Mouse (Mus musculus) MEL (cell line): Measurements from ENCODE around the gene Cys1. TPM values are rescaled to one million over a fixed set of nuclear protein-coding genes. Genes with fewer than 3 reads are reported as not detected.

Experiments
- DNase-seq: peaks from one replicate; pipeline ENCODE4 v3.0.0; 2011; ENCODE audit warnings: low read depth, low spot score
- H3K27ac ChIP-seq: 2 replicates; pipeline ENCODE4 v1.5.1; 2012; ENCODE audit warnings: low read depth, mild to moderate bottlenecking, control low read depth, low read length, moderate library complexity; ENCODE audit not compliant: control insufficient read depth
- H3K27me3 ChIP-seq, 2 experiments: fragments of 150-350 bp in 1 of 2; sonication (generic) in 1 of 2; 2 replicates each; pipeline ENCODE4 v1.6.1; 2012; ENCODE audit warnings: low read length in 2 of 2, mild to moderate bottlenecking in 2 of 2, improper control_type of control experiment in 1 of 2, moderate library complexity in 1 of 2; ENCODE audit not compliant: insufficient read depth in 2 of 2, control insufficient read depth in 1 of 2
- H3K36me3 ChIP-seq, 2 experiments: 2 replicates each; pipeline ENCODE4 v1.6.1; 2012 to 2014; ENCODE audit warnings: low read length in 2 of 2, improper control_type of control experiment in 1 of 2, inconsistent platforms in 1 of 2, mild to moderate bottlenecking in 1 of 2; ENCODE audit not compliant: insufficient read depth in 2 of 2, control insufficient read depth in 1 of 2
- H3K4me1 ChIP-seq, 2 experiments: fragments of 150-350 bp in 1 of 2; sonication (generic) in 1 of 2; 2 replicates each; pipeline ENCODE4 v1.6.1; 2012; ENCODE audit warnings: low read length in 2 of 2, improper control_type of control experiment in 1 of 2, mild to moderate bottlenecking in 1 of 2; ENCODE audit not compliant: insufficient read depth in 2 of 2, control insufficient read depth in 1 of 2
- H3K4me3 ChIP-seq, 2 experiments: fragments of 150-350 bp in 1 of 2; sonication (generic) in 1 of 2; 2 replicates each; pipeline ENCODE4 v1.5.1; 2012; ENCODE audit warnings: low read depth in 2 of 2, low read length in 2 of 2, mild to moderate bottlenecking in 2 of 2, moderate library complexity in 2 of 2, control low read depth in 1 of 2, improper control_type of control experiment in 1 of 2; ENCODE audit not compliant: control insufficient read depth in 1 of 2, insufficient read depth in 1 of 2
- H3K79me2 ChIP-seq: 2 replicates; pipeline ENCODE4 v1.6.1; 2012; ENCODE audit warnings: mild to moderate bottlenecking, low read length, moderate library complexity; ENCODE audit not compliant: control insufficient read depth, poor library complexity, insufficient read depth
- H3K9ac ChIP-seq: 2 replicates; pipeline ENCODE4 v1.6.1; 2012; ENCODE audit warnings: low read depth, mild to moderate bottlenecking, control low read depth, low read length, moderate library complexity; ENCODE audit not compliant: control insufficient read depth, poor library complexity, severe bottlenecking
- H3K9me3 ChIP-seq: fragments of 150-350 bp; sonication (generic); replicated peaks from 2 replicates; pipeline ENCODE4 v1.6.1; 2012; ENCODE audit warnings: mild to moderate bottlenecking, low read length, improper control_type of control experiment, moderate library complexity; ENCODE audit not compliant: insufficient read depth
- CHD1 ChIP-seq: IDR thresholded peaks from 2 replicates; pipeline ENCODE4 v1.6.1; 2012; ENCODE audit warnings: low read depth, mild to moderate bottlenecking, inconsistent platforms, low read length, improper control_type of control experiment
- MAFK ChIP-seq: IDR thresholded peaks from 2 replicates; pipeline ENCODE4 v1.6.1; 2011; ENCODE audit warnings: low read depth, mild to moderate bottlenecking, low read length, improper control_type of control experiment, borderline replicate concordance
- MAZ ChIP-seq: IDR thresholded peaks from 2 replicates; pipeline ENCODE4 v1.6.1; 2012; ENCODE audit warnings: low read depth, mild to moderate bottlenecking, inconsistent platforms, low read length, improper control_type of control experiment
- NRF1 ChIP-seq: IDR thresholded peaks from 2 replicates; pipeline ENCODE4 v1.6.1; 2014; ENCODE audit warnings: low read depth, mild to moderate bottlenecking, inconsistent platforms, low read length, improper control_type of control experiment, moderate library complexity; ENCODE audit not compliant: poor library complexity, insufficient read depth, severe bottlenecking
- polyA plus RNA-seq, 2 experiments: library from polyadenylated mRNA; stranded (reverse) in 1 of 2; unstranded in 1 of 2; fragments of >175 nt in 1 of 2; fragments of >200 nt in 1 of 2; gene quantifications; 2 replicates each; pipeline versions ENCODE4 v1.2.1 to v1.2.4; 2012; ENCODE audit warnings: low replicate concordance in 2 of 2, low read depth in 1 of 2; ENCODE audit not compliant: insufficient read length in 2 of 2, insufficient read depth in 1 of 2, missing spikeins in 1 of 2
- total RNA-seq: library from RNA; depleted of rRNA; stranded (reverse); fragments of 300-350 nt; gene quantifications from 2 replicates; pipeline ENCODE4 v1.2.3, GENCODE M21; 2012; rRNA removed

Gene Cys1
- total and polyA plus RNA-seq, 3 experiments = not detected

DNA sequence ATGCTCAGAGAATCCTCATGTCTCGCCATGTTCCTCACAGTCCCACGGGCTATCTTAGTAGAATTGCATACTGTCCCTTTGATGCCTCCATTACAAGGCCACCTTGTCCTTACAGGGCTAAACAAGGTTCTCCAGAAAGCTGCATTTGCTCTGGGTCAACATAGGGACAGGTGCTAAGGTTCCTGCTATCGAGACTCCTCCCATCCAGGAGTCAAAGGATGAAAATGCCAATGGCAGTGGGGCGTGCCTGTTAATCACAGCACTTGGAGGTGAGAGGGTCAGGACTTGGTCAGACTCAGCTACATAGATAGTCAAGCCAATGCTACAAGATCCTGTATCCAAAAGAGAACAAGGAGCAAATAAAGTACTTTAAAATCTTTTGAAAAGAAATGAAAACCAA, 62.2 kb downstream of the Cys1 start:
- TF ChIP-seq NRF1 (no peak), MAZ (no peak), CHD1 (no peak), MAFK (no peak)
- H3K27me3 ChIP-seq = no peaks in the 10 kb centered on the region
- H3K9ac ChIP-seq = no peak overlapping the region
- H3K4me1 ChIP-seq = no peaks in the 10 kb centered on the region
- H3K27ac ChIP-seq = no peak overlapping the region
- no peak overlapping the region for H3K4me3 ChIP-seq
- H3K79me2 ChIP-seq = no peaks in the 10 kb centered on the region
- no peak for DNase-seq
- H3K9me3 ChIP-seq = no peaks in the 10 kb centered on the region
- no peaks in the 10 kb centered on the region for H3K36me3 ChIP-seq

Other genes with a start within 250 kb of the Cys1 start
- gene Taf1b, start 183.5 kb downstream of the Cys1 start, total RNA-seq = 28.0 and 28.1 TPM in 2 replicates
- 10 to 100 TPM in 1 of 2 experiments, not detected in 1; 26.4 TPM for gene Taf1b, start 183.5 kb downstream of the Cys1 start, polyA plus RNA-seq
- gene Grhl1, start 109.5 kb downstream of the Cys1 start, total RNA-seq = 0.50 and 0.69 TPM in 2 replicates
- gene Grhl1, start 109.5 kb downstream of the Cys1 start, polyA plus RNA-seq = 1 to 10 TPM in 1 of 2 experiments, not detected in 1; 1.3 TPM
- gene Klf11, start 30.5 kb downstream of the Cys1 start, total RNA-seq = 1.8 and 2.4 TPM in 2 replicates
- gene Klf11, start 30.5 kb downstream of the Cys1 start, polyA plus RNA-seq = 1 to 10 TPM in 1 of 2 experiments, not detected in 1; 7.2 TPM
- 81.2 and 88.2 TPM in 2 replicates for gene Rrm2, start 26.4 kb upstream of the Cys1 start, total RNA-seq
- gene Rrm2, start 26.4 kb upstream of the Cys1 start, polyA plus RNA-seq = 100 to 1,000 TPM; 127 to 158 TPM
- 13.5 and 14.4 TPM in 2 replicates for gene Mboat2, start 149.1 kb upstream of the Cys1 start, total RNA-seq
- gene Mboat2, start 149.1 kb upstream of the Cys1 start, polyA plus RNA-seq = 10 to 100 TPM in 1 of 2 experiments, not detected in 1; 13.5 TPM